In genomic region chr15:12225062-12225461, GRCm38 (mm10) we compare ENCODE assay signal across 19 mouse cellular contexts. TPM values are rescaled to one million over a fixed set of nuclear protein-coding genes. Genes with fewer than 3 reads are reported as not detected.
A peak's percentile ranks its signal among the peaks of the same experiment; 100 is the strongest.
DNase-seq lines count a peak whose midpoint lies in the region; ATAC-seq and TF ChIP-seq lines count a peak whose summit lies in the region.
"Had no signal": no experiment of that assay in that cellular context is flagged by ENCODE, and none has a peak within 500 bp of the region (broad histone marks: within the 10 kb centered on the region; RNA-seq: fewer than 3 reads in every experiment).

No protein-coding gene starts in this region.

- no peak for DNase-seq in heart, embryonic 10.5 days (ENCODE audit: low spot score)
- no peak for DNase-seq in heart, postnatal 36 days
- DNase-seq in kidney, adult 2 months = peak; percentile 66
- DNase-seq in kidney, postnatal 25 days = no peak
- DNase-seq in lung, postnatal 36 days = peak; percentile 34
- no peak for DNase-seq in lung, adult 2 months
- no peak for DNase-seq in layer of hippocampus, adult 11-12 months (ENCODE audit: low spot score)
- DNase-seq: cerebellum, postnatal 14 days; gastrocnemius, adult 2 months; right cerebral cortex, adult 18-20 months; spleen, adult 18-20 months; thymus, postnatal 4 days had no signal

- WGBS in heart, embryonic 10.5 days = 40% methylated on average over 4 of the region's 4 CpGs
- WGBS in kidney, adult 2 months = 54% methylated on average over 4 of the region's 4 CpGs
- 25% methylated on average over 4 of the region's 4 CpGs for WGBS in lung, adult 2 months

- H3K4me1 ChIP-seq in heart, embryonic 10.5 days = peaks cover 61% of the 10 kb centered on the region
- peaks cover 34% of the 10 kb centered on the region for H3K4me1 ChIP-seq in kidney, adult 2 months (ENCODE audit: control insufficient read depth, insufficient read depth, low read length)
- peaks cover 24% of the 10 kb centered on the region for H3K4me1 ChIP-seq in lung, adult 2 months (ENCODE audit: control insufficient read depth, insufficient read depth, low read length)

- no peaks in the 10 kb centered on the region for H3K9me3 ChIP-seq in heart, embryonic 10.5 days
- H3K9me3 ChIP-seq: hindbrain, embryonic 10.5 days; limb, embryonic 10.5 days; liver, embryonic 15.5 days; midbrain, embryonic 10.5 days had no signal

- no peaks in the 10 kb centered on the region for H3K27me3 ChIP-seq in heart, embryonic 10.5 days (ENCODE audit: insufficient read depth, poor library complexity, severe bottlenecking)
- H3K27me3 ChIP-seq in kidney, adult 2 months (replicated peaks; ENCODE audit: control insufficient read depth, insufficient read depth, low read length) = no peaks in the 10 kb centered on the region
- H3K27me3 ChIP-seq: liver, embryonic 15.5 days had no signal

- no peak overlapping the region for H3K4me3 ChIP-seq in heart, embryonic 10.5 days
- H3K4me3 ChIP-seq in kidney, adult 2 months (ENCODE audit: insufficient read depth, low read depth, low read length) = no peak overlapping the region
- H3K4me3 ChIP-seq in lung, adult 2 months (replicated peaks; ENCODE audit: extremely low read depth, low read depth, low read length) = no peak overlapping the region
- H3K4me3 ChIP-seq: gastrocnemius, adult 2 months; hindbrain, embryonic 10.5 days; layer of hippocampus, adult 2 months; limb, embryonic 10.5 days; liver, embryonic 15.5 days; midbrain, embryonic 10.5 days had no signal

- TF ChIP-seq POLR2A in kidney, adult 2 months (IDR thresholded peaks at IDR 0.05; ENCODE audit: low read depth, low read length) = no peak
- TF ChIP-seq POLR2A in lung, adult 2 months (IDR thresholded peaks at IDR 0.05; ENCODE audit: borderline replicate concordance, extremely low read depth, low read depth, low read length) = no peak

- H3K36me3 ChIP-seq in heart, embryonic 10.5 days = no peaks in the 10 kb centered on the region
- no peaks in the 10 kb centered on the region for H3K36me3 ChIP-seq in kidney, adult 2 months (ENCODE audit: control insufficient read depth, insufficient read depth, low read length)
- H3K36me3 ChIP-seq: hindbrain, embryonic 10.5 days; limb, embryonic 10.5 days; liver, embryonic 15.5 days; midbrain, embryonic 10.5 days had no signal

- intact Hi-C loops in heart, postnatal 36 days (cut with DNase I) = no loop called here

- TF ChIP-seq CTCF in kidney, adult 2 months (conservative IDR thresholded peaks at IDR 0.05; ENCODE audit: insufficient read depth, insufficient read length, low read depth, low read length) = no peak
- no peak for TF ChIP-seq CTCF in lung, adult 2 months (IDR thresholded peaks at IDR 0.05; ENCODE audit: insufficient read depth, low read length)

- H3K27ac ChIP-seq in heart, embryonic 10.5 days = peak overlapping the region; percentile 25; the same call in 1 of the 2 replicates
- 0 out of 2 replicates have a peak overlapping the region, but pooled peaks have one; percentile 6 for H3K27ac ChIP-seq in kidney, adult 2 months (ENCODE audit: insufficient read depth, low read depth, low read length)
- H3K27ac ChIP-seq: gastrocnemius, adult 2 months; hindbrain, embryonic 10.5 days; layer of hippocampus, adult 2 months; limb, embryonic 10.5 days; liver, embryonic 15.5 days had no signal

- ATAC-seq in inflammation-experienced regulatory T-cells, adult 6 months = peak; percentile 33
- ATAC-seq: forebrain, embryonic 16.5 days had no signal

RNA-seq across cellular contexts. Expression of gene Mtmr12, which starts 20.2 kb away (rescaled TPM):
- polyA plus RNA-seq in heart, embryonic 10.5 days (2016; fragmentation: Nextera tagmentation; extraction: Ambion mirVana) = 18.7 and 19.0 TPM in 2 replicates
- 10 to 100 TPM in 1 of 2 experiments, 1 to 10 TPM in 1; 9.5 to 10.0 TPM for total RNA-seq in heart, postnatal 36 days (2021)
- polyA plus RNA-seq in kidney, adult 2 months (2012; rRNA removed) = 27.3 and 28.1 TPM in 2 replicates
- polyA plus RNA-seq in lung, adult 2 months (2012; rRNA removed) = 20.2 and 25.9 TPM in 2 replicates
- 10 to 100 TPM; 22.2 to 26.2 (median 25.0) TPM for polyA plus RNA-seq in inflammation-experienced regulatory T-cells, adult 6 months (2017; shearing (Covaris generic))

Comparison
In these comparisons a context has a peak if more than half of its experiments do, and no peak if none do; other contexts are left out.
1. DNase-seq: peak in kidney, adult 2 months (single experiment) and lung, postnatal 36 days (single experiment); none in heart, embryonic 10.5 days (single experiment), heart, postnatal 36 days (0 of 2), kidney, postnatal 25 days (0 of 2), lung, adult 2 months (single experiment) and layer of hippocampus, adult 11-12 months (single experiment).